ENCODE assay signal across 15 mouse cellular contexts in genomic region chr5:36979001-36979400, GRCm38 (mm10). TPM values are rescaled to one million over a fixed set of nuclear protein-coding genes. Genes with fewer than 3 reads are reported as not detected.
DNase-seq lines count a peak whose midpoint lies in the region; ATAC-seq and TF ChIP-seq lines count a peak whose summit lies in the region.
"Had no signal": no experiment of that assay in that cellular context is flagged by ENCODE, and none has a peak within 500 bp of the region (broad histone marks: within the 10 kb centered on the region; RNA-seq: fewer than 3 reads in every experiment).

No protein-coding gene starts in this region.

- no peaks in the 10 kb centered on the region for H3K27me3 ChIP-seq in heart, embryonic 13.5 days (replicated peaks)
- H3K27me3 ChIP-seq in CH12.LX (replicated peaks), result no peaks in the 10 kb centered on the region
- no peaks in the 10 kb centered on the region for H3K27me3 ChIP-seq in intestine, postnatal 0 days (replicated peaks; ENCODE audit: control insufficient read depth, insufficient read depth, low read length)
- H3K27me3 ChIP-seq: midbrain, embryonic 13.5 days had no signal

- dilution Hi-C loops in CH12.LX (cut with MboI; ENCODE audit: extremely low pct_ligation_motif_present, extremely low pct_unique_long_range_greater_than_20kb, low sequenced_read_pairs), result no loop called here

- peaks cover 30% of the 10 kb centered on the region for H3K36me3 ChIP-seq in heart, embryonic 13.5 days
- peaks cover 15 to 38% of the 10 kb centered on the region in 2 experiments for H3K36me3 ChIP-seq in CH12.LX (replicated peaks in 1 of 2; ENCODE audit: control insufficient read depth in 1 of 2, insufficient read depth in 1 of 2, low read length in 1 of 2)
- peaks cover 36% of the 10 kb centered on the region; the same call in 1 of the 2 replicates for H3K36me3 ChIP-seq in intestine, postnatal 0 days (ENCODE audit: control insufficient read depth, insufficient read depth)
- H3K36me3 ChIP-seq: midbrain, embryonic 13.5 days had no signal

- no peak for TF ChIP-seq RAD21 in CH12.LX (IDR thresholded peaks at IDR 0.05; ENCODE audit: low read depth, low read length)

- no peaks in the 10 kb centered on the region for H3K79me2 ChIP-seq in CH12.LX (replicated peaks; ENCODE audit: control insufficient read depth, extremely low read depth, insufficient read depth, poor library complexity, severe bottlenecking)

- in situ Hi-C loops in CH12.LX (cut with MboI; ENCODE audit: low pct_ligation_motif_present, low pct_unique_long_range_greater_than_20kb, low sequenced_read_pairs), result no loop called here

- no peak for TF ChIP-seq EP300 in CH12.LX (IDR thresholded peaks at IDR 0.05; ENCODE audit: low read length)

- H3K4me3 ChIP-seq in heart, embryonic 13.5 days, result no peak overlapping the region
- H3K4me3 ChIP-seq in CH12.LX (replicated peaks in 1 of 3; ENCODE audit: low read depth in 2 of 3, low read length in 2 of 3, poor library complexity in 1 of 3), result no peak overlapping the region
- H3K4me3 ChIP-seq in intestine, postnatal 0 days (ENCODE audit: low read depth, low read length), result no peak overlapping the region
- H3K4me3 ChIP-seq: heart, embryonic 10.5 days; layer of hippocampus, adult 2 months; left cerebral cortex, adult 2 months; midbrain, embryonic 13.5 days had no signal

- no peak for TF ChIP-seq POLR2A in CH12.LX (IDR thresholded peaks at IDR 0.05; ENCODE audit: low read depth, low read length)

- DNase-seq in heart, postnatal 4 days, result no peak
- no peak for DNase-seq in CH12.LX (ENCODE audit: extremely low read depth)
- peak; percentile 51 for DNase-seq in skeletal muscle tissue, adult 2 months (ENCODE audit: low read depth, low spot score)
- DNase-seq in right cerebral cortex, postnatal 10 days (ENCODE audit: low spot score in 2 of 2), result no peak
- no peak for DNase-seq in heart, adult 9 months (ENCODE audit: low spot score in 2 of 2)
- DNase-seq: cerebellum, postnatal 14 days; right cerebral cortex, postnatal 25 days had no signal

- 55% methylated on average over 8 of the region's 8 CpGs for whole genome bisulfite sequencing in heart, embryonic 13.5 days
- WGBS in intestine, postnatal 0 days, result 64% methylated on average over 8 of the region's 8 CpGs

- H3K9ac ChIP-seq in heart, embryonic 13.5 days, result 0 out of 2 replicates have a peak overlapping the region, but pooled peaks have one; percentile 13
- H3K9ac ChIP-seq in CH12.LX (ENCODE audit: insufficient read depth, low read depth), result peak overlapping the region; percentile 24; the same call in 1 of the 2 replicates
- no peak overlapping the region for H3K9ac ChIP-seq in intestine, postnatal 0 days (ENCODE audit: low read depth, low read length)
- H3K9ac ChIP-seq: liver, embryonic 14.5 days; midbrain, embryonic 13.5 days had no signal

- no peak for TF ChIP-seq CTCF in CH12.LX (conservative IDR thresholded peaks at IDR 0.05 in 1 of 2, IDR thresholded peaks at IDR 0.05 in 1 of 2; ENCODE audit: low read depth in 2 of 2, low read length in 2 of 2)
- TF ChIP-seq CTCF in intestine, postnatal 0 days (IDR thresholded peaks at IDR 0.05; ENCODE audit: low read depth), result no peak

- no peak overlapping the region for H3K27ac ChIP-seq in heart, embryonic 13.5 days (replicated peaks)
- peak overlapping the region; percentile 66 for H3K27ac ChIP-seq in CH12.LX (ENCODE audit: insufficient read depth, low read depth)
- H3K27ac ChIP-seq in intestine, postnatal 0 days (ENCODE audit: low read depth, low read length), result 0 out of 2 replicates have a peak overlapping the region, but pooled peaks have one; percentile 7
- H3K27ac ChIP-seq: heart, embryonic 10.5 days; layer of hippocampus, adult 2 months; left cerebral cortex, adult 2 months; liver, embryonic 14.5 days; midbrain, embryonic 13.5 days had no signal

- H3K9me3 ChIP-seq in heart, embryonic 13.5 days, result no peaks in the 10 kb centered on the region
- no peaks in the 10 kb centered on the region for H3K9me3 ChIP-seq in CH12.LX (replicated peaks; ENCODE audit: low read length)
- no peaks in the 10 kb centered on the region for H3K9me3 ChIP-seq in intestine, postnatal 0 days (ENCODE audit: control insufficient read depth)
- H3K9me3 ChIP-seq: heart, embryonic 10.5 days; midbrain, embryonic 13.5 days had no signal

- no peak for ATAC-seq in heart, embryonic 13.5 days (ENCODE audit: extremely low read depth, insufficient number of reproducible peaks, low FRiP score, low TSS enrichment)
- ATAC-seq in intestine, postnatal 0 days, result no peak
- ATAC-seq: forebrain, embryonic 14.5 days; midbrain, embryonic 13.5 days had no signal

- peaks cover 22% of the 10 kb centered on the region for H3K4me1 ChIP-seq in heart, embryonic 13.5 days
- peaks cover 25 to 26% of the 10 kb centered on the region in 2 experiments for H3K4me1 ChIP-seq in CH12.LX (ENCODE audit: control insufficient read depth in 1 of 2, insufficient read depth in 2 of 2)
- H3K4me1 ChIP-seq in intestine, postnatal 0 days (replicated peaks; ENCODE audit: control insufficient read depth, insufficient read depth, low read length), result no peaks in the 10 kb centered on the region

- H3K4me2 ChIP-seq in heart, embryonic 13.5 days, result no peak overlapping the region
- H3K4me2 ChIP-seq in CH12.LX (ENCODE audit: insufficient read depth, low read depth, poor library complexity, severe bottlenecking), result peak overlapping the region; percentile 42
- H3K4me2 ChIP-seq in intestine, postnatal 0 days (replicated peaks; ENCODE audit: low read depth), result no peak overlapping the region
- H3K4me2 ChIP-seq: midbrain, embryonic 13.5 days had no signal

TF ChIP-seq in CH12.LX, 34 proteins besides CTCF, POLR2A, EP300 and RAD21:
- TF ChIP-seq MXI1 (IDR thresholded peaks at IDR 0.05; ENCODE audit: low read depth, low read length), result peak; percentile 30; the same call in 1 of the 2 replicates
- peak; percentile 35; the same call in 1 of the 2 replicates for TF ChIP-seq ETS1 (conservative IDR thresholded peaks at IDR 0.05; ENCODE audit: low read depth, low read length)
- 0 out of 2 replicates have a peak, but pooled peaks have one; percentile 46 for TF ChIP-seq BHLHE40 (IDR thresholded peaks at IDR 0.05; ENCODE audit: low read depth, low read length)
- TF ChIP-seq USF2 (conservative IDR thresholded peaks at IDR 0.05; ENCODE audit: low read depth, low read length), result no peak

RNA-seq across cellular contexts. Expression of gene Wfs1, which starts 10.0 kb away (rescaled TPM):
- polyA plus RNA-seq in heart, embryonic 13.5 days (2015; fragmentation: Nextera tagmentation; extraction: Ambion mirVana), result 23.1 and 23.9 TPM in 2 replicates
- total RNA-seq in heart, postnatal 4 days (2021), result 10 to 100 TPM; 26.3 to 27.7 TPM
- total RNA-seq in CH12.LX (2012; rRNA removed), result 2.3 and 2.5 TPM in 2 replicates
- total RNA-seq in CH12.LX (2014; rRNA removed), result 0.43 and 0.56 TPM in 2 replicates
- polyA plus RNA-seq in CH12.LX (2012; ENCODE audit: insufficient read length, low read depth), result 1.4 and 1.8 TPM in 2 replicates
- 12.8 and 15.6 TPM in 2 replicates for polyA plus RNA-seq in intestine, postnatal 0 days (2015; fragmentation: Nextera tagmentation; extraction: Ambion mirVana)
